Comparison of ENCODE assay signal across 33 mouse cellular contexts in genomic region chr13:55809041-55809623, GRCm38 (mm10). TPM values are rescaled to one million over a fixed set of nuclear protein-coding genes. Genes with fewer than 3 reads are reported as not detected.
DNase-seq lines count a peak whose midpoint lies in the region; ATAC-seq and TF ChIP-seq lines count a peak whose summit lies in the region.
"Had no signal": no experiment of that assay in that cellular context is flagged by ENCODE, and none has a peak within 500 bp of the region (broad histone marks: within the 10 kb centered on the region; RNA-seq: fewer than 3 reads in every experiment).

No protein-coding gene starts in this region.

- H3K4me1 ChIP-seq in intestine, postnatal 0 days (replicated peaks; ENCODE audit: control insufficient read depth, insufficient read depth, low read length), result no peaks in the 10 kb centered on the region
- no peaks in the 10 kb centered on the region for H3K4me1 ChIP-seq in intestine, embryonic 16.5 days (ENCODE audit: control insufficient read depth, insufficient read depth, low read length)
- no peaks in the 10 kb centered on the region; a peak in 1 of 4 replicates for H3K4me1 ChIP-seq in liver, embryonic 14.5 days (replicated peaks; ENCODE audit: control insufficient read depth in 2 of 2, insufficient read depth in 2 of 2, low read length in 1 of 2)
- no peaks in the 10 kb centered on the region for H3K4me1 ChIP-seq in liver, embryonic 12.5 days
- H3K4me1 ChIP-seq in testis, adult 2 months (ENCODE audit: control insufficient read depth, insufficient read depth, low read length), result no peaks in the 10 kb centered on the region
- no peaks in the 10 kb centered on the region for H3K4me1 ChIP-seq in stomach, postnatal 0 days (replicated peaks; ENCODE audit: control insufficient read depth, insufficient read depth)
- H3K4me1 ChIP-seq: embryonic facial prominence, embryonic 12.5 days; forebrain, embryonic 15.5 days; heart, embryonic 15.5 days; hindbrain, embryonic 13.5 days; liver, embryonic 13.5 days; midbrain, embryonic 13.5 days; neural tube, embryonic 15.5 days; stomach, embryonic 15.5 days had no signal

- H3K4me2 ChIP-seq in intestine, postnatal 0 days (replicated peaks; ENCODE audit: low read depth), result no peak overlapping the region
- no peak overlapping the region for H3K4me2 ChIP-seq in intestine, embryonic 16.5 days (ENCODE audit: low read depth, low read length)
- no peak overlapping the region for H3K4me2 ChIP-seq in liver, embryonic 14.5 days (ENCODE audit: low read depth)
- H3K4me2 ChIP-seq in liver, embryonic 12.5 days, result no peak overlapping the region
- H3K4me2 ChIP-seq in stomach, postnatal 0 days (replicated peaks; ENCODE audit: low read depth), result no peak overlapping the region
- H3K4me2 ChIP-seq: embryonic facial prominence, embryonic 12.5 days; forebrain, embryonic 15.5 days; heart, embryonic 15.5 days; hindbrain, embryonic 13.5 days; liver, embryonic 13.5 days; midbrain, embryonic 13.5 days; neural tube, embryonic 15.5 days; stomach, embryonic 15.5 days had no signal

- no peak for DNase-seq in liver, embryonic 14.5 days (ENCODE audit: low read depth in 3 of 3, low spot score in 3 of 3)
- no peak for DNase-seq in testis, postnatal 10 days (ENCODE audit: low spot score)
- DNase-seq in stomach, postnatal 0 days (ENCODE audit: low spot score), result no peak
- DNase-seq in thymus, postnatal 36 days, result no peak
- DNase-seq: adrenal gland, postnatal 14 days; cerebellum, adult 11 months; cerebellum, adult 9-10 months; cerebellum, postnatal 36 days; gastrocnemius, postnatal 36 days; heart, postnatal 36 days; kidney, adult 11 months; kidney, postnatal 10 days; layer of hippocampus, adult 9-11 months; liver, embryonic 13.5 days; retina, postnatal 1 day; right cerebral cortex, postnatal 14 days; thymus, adult 2 months had no signal

- 65% methylated on average over 7 of the region's 7 CpGs for WGBS in intestine, postnatal 0 days
- WGBS in intestine, embryonic 16.5 days, result 76% methylated on average over 7 of the region's 7 CpGs
- WGBS in liver, embryonic 14.5 days (ENCODE audit: insufficient replicate concordance), result 56% methylated on average over 7 of the region's 7 CpGs
- 58% methylated on average over 7 of the region's 7 CpGs for WGBS in liver, embryonic 12.5 days (ENCODE audit: insufficient replicate concordance)
- 73% methylated on average over 7 of the region's 7 CpGs for WGBS in stomach, postnatal 0 days

- H3K36me3 ChIP-seq in intestine, postnatal 0 days (ENCODE audit: control insufficient read depth, insufficient read depth), result no peaks in the 10 kb centered on the region
- H3K36me3 ChIP-seq in intestine, embryonic 16.5 days (ENCODE audit: control insufficient read depth, insufficient read depth, low read length), result no peaks in the 10 kb centered on the region
- no peaks in the 10 kb centered on the region for H3K36me3 ChIP-seq in liver, embryonic 14.5 days (replicated peaks; ENCODE audit: control insufficient read depth, insufficient read depth, low read depth)
- H3K36me3 ChIP-seq in liver, embryonic 12.5 days, result no peaks in the 10 kb centered on the region
- H3K36me3 ChIP-seq in testis, adult 2 months (ENCODE audit: control insufficient read depth, insufficient read depth, low read length), result no peaks in the 10 kb centered on the region
- no peaks in the 10 kb centered on the region for H3K36me3 ChIP-seq in stomach, postnatal 0 days (ENCODE audit: control insufficient read depth, insufficient read depth, low read length)
- H3K36me3 ChIP-seq: embryonic facial prominence, embryonic 12.5 days; forebrain, embryonic 15.5 days; heart, embryonic 15.5 days; hindbrain, embryonic 13.5 days; liver, embryonic 13.5 days; midbrain, embryonic 13.5 days; neural tube, embryonic 15.5 days; stomach, embryonic 15.5 days had no signal

- no peak for ATAC-seq in intestine, postnatal 0 days
- ATAC-seq in intestine, embryonic 16.5 days, result no peak
- no peak for ATAC-seq in liver, embryonic 14.5 days (ENCODE audit: insufficient read depth)
- ATAC-seq in liver, embryonic 12.5 days, result no peak
- 0 out of 2 replicates have a peak, but pooled peaks have one; percentile 13 for ATAC-seq in stomach, postnatal 0 days (ENCODE audit: low FRiP score, low TSS enrichment)
- ATAC-seq: forebrain, embryonic 15.5 days; midbrain, embryonic 13.5 days; Patski had no signal

- TF ChIP-seq CTCF in intestine, postnatal 0 days (IDR thresholded peaks at IDR 0.05; ENCODE audit: low read depth), result peak; percentile 54
- peak; percentile 19; the same call in 1 of the 2 replicates for TF ChIP-seq CTCF in liver, embryonic 14.5 days (IDR thresholded peaks at IDR 0.05; ENCODE audit: low read depth)
- peak; percentile 9; the same call in 1 of the 2 replicates for TF ChIP-seq CTCF in testis, adult 2 months (IDR thresholded peaks at IDR 0.05; ENCODE audit: control insufficient read depth, insufficient read depth, insufficient replicate concordance, low read depth, low read length)
- peak; percentile 64 for TF ChIP-seq CTCF in stomach, postnatal 0 days (IDR thresholded peaks at IDR 0.05; ENCODE audit: low read depth)

- no peaks in the 10 kb centered on the region for H3K27me3 ChIP-seq in intestine, postnatal 0 days (replicated peaks; ENCODE audit: control insufficient read depth, insufficient read depth, low read length)
- no peaks in the 10 kb centered on the region for H3K27me3 ChIP-seq in intestine, embryonic 16.5 days (replicated peaks; ENCODE audit: control insufficient read depth, insufficient read depth, low read length)
- no peaks in the 10 kb centered on the region for H3K27me3 ChIP-seq in liver, embryonic 14.5 days (ENCODE audit: control insufficient read depth, insufficient read depth, low read length)
- H3K27me3 ChIP-seq in liver, embryonic 12.5 days (replicated peaks), result peaks cover 8% of the 10 kb centered on the region
- no peaks in the 10 kb centered on the region for H3K27me3 ChIP-seq in testis, adult 2 months (ENCODE audit: control insufficient read depth, insufficient read depth, low read length)
- H3K27me3 ChIP-seq in stomach, postnatal 0 days (ENCODE audit: control insufficient read depth, insufficient read depth, low read length), result no peaks in the 10 kb centered on the region
- H3K27me3 ChIP-seq: embryonic facial prominence, embryonic 12.5 days; forebrain, embryonic 15.5 days; liver, embryonic 13.5 days; midbrain, embryonic 13.5 days; neural tube, embryonic 15.5 days; Patski; stomach, embryonic 15.5 days had no signal

- no peak overlapping the region for H3K27ac ChIP-seq in intestine, postnatal 0 days (ENCODE audit: low read depth, low read length)
- no peak overlapping the region for H3K27ac ChIP-seq in intestine, embryonic 16.5 days (ENCODE audit: low read length)
- H3K27ac ChIP-seq in liver, embryonic 14.5 days, result no peak overlapping the region
- no peak overlapping the region for H3K27ac ChIP-seq in liver, embryonic 12.5 days
- no peak overlapping the region for H3K27ac ChIP-seq in testis, adult 2 months (ENCODE audit: control insufficient read depth, insufficient read depth, low read depth, low read length)
- no peak overlapping the region for H3K27ac ChIP-seq in stomach, postnatal 0 days (replicated peaks)
- H3K27ac ChIP-seq: embryonic facial prominence, embryonic 12.5 days; forebrain, embryonic 15.5 days; heart, embryonic 15.5 days; hindbrain, embryonic 13.5 days; liver, embryonic 13.5 days; macrophage; midbrain, embryonic 13.5 days; neural tube, embryonic 15.5 days; stomach, embryonic 15.5 days had no signal

- no peak overlapping the region for H3K9ac ChIP-seq in intestine, postnatal 0 days (ENCODE audit: low read depth, low read length)
- H3K9ac ChIP-seq in intestine, embryonic 16.5 days (ENCODE audit: low read depth, low read length), result no peak overlapping the region
- no peak overlapping the region for H3K9ac ChIP-seq in liver, embryonic 14.5 days (replicated peaks)
- H3K9ac ChIP-seq in liver, embryonic 12.5 days, result no peak overlapping the region
- no peak overlapping the region for H3K9ac ChIP-seq in stomach, postnatal 0 days (ENCODE audit: low read length)
- H3K9ac ChIP-seq: embryonic facial prominence, embryonic 12.5 days; forebrain, embryonic 15.5 days; heart, embryonic 15.5 days; hindbrain, embryonic 13.5 days; liver, embryonic 13.5 days; midbrain, embryonic 13.5 days; neural tube, embryonic 15.5 days; stomach, embryonic 15.5 days had no signal

- no peak for TF ChIP-seq EP300 in liver, embryonic 14.5 days (IDR thresholded peaks at IDR 0.05; ENCODE audit: low read depth)
- no peak for TF ChIP-seq EP300 in stomach, postnatal 0 days (optimal IDR thresholded peaks at IDR 0.05)

- H3K9me3 ChIP-seq in intestine, postnatal 0 days (ENCODE audit: control insufficient read depth), result no peaks in the 10 kb centered on the region
- no peaks in the 10 kb centered on the region for H3K9me3 ChIP-seq in intestine, embryonic 16.5 days (ENCODE audit: control insufficient read depth, low read length)
- no peaks in the 10 kb centered on the region for H3K9me3 ChIP-seq in liver, embryonic 14.5 days (ENCODE audit: control insufficient read depth, low read length)
- H3K9me3 ChIP-seq in liver, embryonic 12.5 days (replicated peaks), result no peaks in the 10 kb centered on the region
- no peaks in the 10 kb centered on the region for H3K9me3 ChIP-seq in stomach, postnatal 0 days (ENCODE audit: control insufficient read depth, low read length)
- H3K9me3 ChIP-seq: embryonic facial prominence, embryonic 12.5 days; forebrain, embryonic 15.5 days; heart, embryonic 15.5 days; hindbrain, embryonic 13.5 days; liver, embryonic 13.5 days; midbrain, embryonic 13.5 days; neural tube, embryonic 15.5 days; stomach, embryonic 15.5 days had no signal

- TF ChIP-seq POLR2A in testis, adult 2 months (IDR thresholded peaks at IDR 0.05; ENCODE audit: control insufficient read depth, low read depth, low read length), result no peak

- H3K4me3 ChIP-seq in intestine, postnatal 0 days (ENCODE audit: low read depth, low read length), result no peak overlapping the region
- no peak overlapping the region for H3K4me3 ChIP-seq in intestine, embryonic 16.5 days (ENCODE audit: low read length)
- H3K4me3 ChIP-seq in liver, embryonic 14.5 days (ENCODE audit: insufficient read depth in 1 of 2, low read depth in 2 of 2, low read length in 2 of 2), result no peak overlapping the region
- H3K4me3 ChIP-seq in liver, embryonic 12.5 days, result no peak overlapping the region
- no peak overlapping the region for H3K4me3 ChIP-seq in testis, adult 2 months (ENCODE audit: control insufficient read depth, low read depth, low read length)
- no peak overlapping the region for H3K4me3 ChIP-seq in stomach, postnatal 0 days (ENCODE audit: low read depth, low read length)
- H3K4me3 ChIP-seq: embryonic facial prominence, embryonic 12.5 days; forebrain, embryonic 15.5 days; heart, embryonic 15.5 days; hindbrain, embryonic 13.5 days; liver, embryonic 13.5 days; midbrain, embryonic 13.5 days; neural tube, embryonic 15.5 days; stomach, embryonic 15.5 days had no signal

RNA-seq across cellular contexts. Expression of gene Catsper3, which starts 24.8 kb away (rescaled TPM):
- polyA plus RNA-seq in intestine, postnatal 0 days (2015; fragmentation: Nextera tagmentation; extraction: Ambion mirVana), result 0.14 and 0.22 TPM in 2 replicates
- polyA plus RNA-seq in intestine, embryonic 16.5 days (2015; fragmentation: Nextera tagmentation; extraction: Ambion mirVana), result 0.13 TPM in 1 of 2 replicates, not detected in the other
- polyA plus RNA-seq in liver, embryonic 14.5 days (2012; rRNA removed), result 0.03 TPM in 1 of 2 replicates, not detected in the other
- polyA plus RNA-seq in liver, embryonic 14.5 days (2014; fragmentation: Nextera tagmentation; extraction: Ambion mirVana), result 0.13 TPM in 1 of 2 replicates, not detected in the other
- polyA plus RNA-seq in liver, embryonic 12.5 days (2016; fragmentation: Nextera tagmentation; extraction: Ambion mirVana), result 0.13 TPM in 1 of 2 replicates, not detected in the other
- polyA plus RNA-seq in testis, adult 2 months (2012; rRNA removed), result 85.0 and 111 TPM in 2 replicates
- 0.07 and 0.13 TPM in 2 replicates for polyA plus RNA-seq in stomach, postnatal 0 days (2015; fragmentation: Nextera tagmentation; extraction: Ambion mirVana)
- polyA plus RNA-seq: embryonic facial prominence, embryonic 12.5 days; forebrain, embryonic 15.5 days; heart, embryonic 15.5 days; hindbrain, embryonic 13.5 days; liver, embryonic 13.5 days; lung, embryonic 16.5 days; macrophage; stomach, embryonic 15.5 days; thymus, adult 2 months had no signal

RNA-seq across cellular contexts. Expression of gene Pitx1, which starts 26.9 kb away (rescaled TPM):
- 5.9 and 8.2 TPM in 2 replicates for polyA plus RNA-seq in intestine, postnatal 0 days (2015; fragmentation: Nextera tagmentation; extraction: Ambion mirVana)
- polyA plus RNA-seq in intestine, embryonic 16.5 days (2015; fragmentation: Nextera tagmentation; extraction: Ambion mirVana), result 9.0 and 9.1 TPM in 2 replicates
- 0.09 and 0.24 TPM in 2 replicates for polyA plus RNA-seq in liver, embryonic 14.5 days (2012; rRNA removed)
- polyA plus RNA-seq in liver, embryonic 14.5 days (2014; fragmentation: Nextera tagmentation; extraction: Ambion mirVana), result not detected in 2 replicates
- 0.69 and 0.88 TPM in 2 replicates for polyA plus RNA-seq in liver, embryonic 12.5 days (2016; fragmentation: Nextera tagmentation; extraction: Ambion mirVana)
- polyA plus RNA-seq in testis, adult 2 months (2012; rRNA removed), result 0.04 and 0.05 TPM in 2 replicates
- 193 and 214 TPM in 2 replicates for polyA plus RNA-seq in stomach, postnatal 0 days (2015; fragmentation: Nextera tagmentation; extraction: Ambion mirVana)
- polyA plus RNA-seq: C2C12; forebrain, embryonic 15.5 days; frontal cortex, adult 2 months; macrophage; neural tube, embryonic 15.5 days; Patski had no signal

Comparison
In these comparisons a context has a peak if more than half of its experiments do, and no peak if none do; other contexts are left out.
1. CTCF ChIP-seq: peak in every context shown above with its lines; median percentile 64 in stomach, postnatal 0 days; 54 in intestine, postnatal 0 days; 19 in liver, embryonic 14.5 days; 9 in testis, adult 2 months.
2. RNA of gene Catsper3, which starts 24.8 kb away (polyA plus RNA-seq): 85.0 to 111 TPM in testis, adult 2 months; 0.14 to 0.22 TPM in intestine, postnatal 0 days, 0.07 to 0.13 TPM in stomach, postnatal 0 days, 0.03 to 0.13 TPM in liver, embryonic 14.5 days, 0.13 TPM in intestine, embryonic 16.5 days and 0.13 TPM in liver, embryonic 12.5 days; every median in the first group is over 10 times any median in the second.
3. RNA of gene Pitx1, which starts 26.9 kb away (polyA plus RNA-seq): 193 to 214 TPM in stomach, postnatal 0 days; 9.0 to 9.1 TPM in intestine, embryonic 16.5 days, 5.9 to 8.2 TPM in intestine, postnatal 0 days, 0.69 to 0.88 TPM in liver, embryonic 12.5 days, 0.09 to 0.24 TPM in liver, embryonic 14.5 days and 0.04 to 0.05 TPM in testis, adult 2 months; every median in the first group is over 10 times any median in the second.